8 mouse cellular contexts compared by ENCODE assay signal in genomic region chr7:141468522-141469211, GRCm38 (mm10). TPM values are rescaled to one million over a fixed set of nuclear protein-coding genes. Genes with fewer than 3 reads are reported as not detected.
A peak's percentile ranks its signal among the peaks of the same experiment; 100 is the strongest.
DNase-seq lines count a peak whose midpoint lies in the region; ATAC-seq and TF ChIP-seq lines count a peak whose summit lies in the region.

No protein-coding gene starts in this region.

- peaks cover 41% of the 10 kb centered on the region for H3K36me3 ChIP-seq in forebrain, embryonic 10.5 days (replicated peaks)
- H3K36me3 ChIP-seq in limb, embryonic 10.5 days = peaks cover 38% of the 10 kb centered on the region
- peaks cover 19% of the 10 kb centered on the region for H3K36me3 ChIP-seq in stomach, postnatal 0 days (ENCODE audit: control insufficient read depth, insufficient read depth, low read length)

- no peak for TF ChIP-seq EP300 in stomach, postnatal 0 days (optimal IDR thresholded peaks at IDR 0.05)

- no peak for TF ChIP-seq POLR2A in bone marrow macrophage, adult 2 months (IDR thresholded peaks at IDR 0.05; ENCODE audit: borderline replicate concordance, low read depth, low read length)

- peak overlapping the region; percentile 88 for H3K27ac ChIP-seq in bone marrow macrophage, adult 2 months (ENCODE audit: insufficient read depth, low read depth, low read length)
- peak overlapping the region; percentile 91 for H3K27ac ChIP-seq in forebrain, embryonic 10.5 days
- H3K27ac ChIP-seq in limb, embryonic 10.5 days = peak overlapping the region; percentile 92
- H3K27ac ChIP-seq in stomach, postnatal 0 days (replicated peaks) = peak overlapping the region; percentile 94

- H3K9ac ChIP-seq in stomach, postnatal 0 days (ENCODE audit: low read length) = peak overlapping the region; percentile 86

- peaks cover 62% of the 10 kb centered on the region for H3K4me1 ChIP-seq in bone marrow macrophage, adult 2 months (ENCODE audit: control insufficient read depth, insufficient read depth, low read length)
- H3K4me1 ChIP-seq in forebrain, embryonic 10.5 days = peaks cover 73% of the 10 kb centered on the region
- H3K4me1 ChIP-seq in limb, embryonic 10.5 days = peaks cover 69% of the 10 kb centered on the region
- peaks cover 18% of the 10 kb centered on the region for H3K4me1 ChIP-seq in stomach, postnatal 0 days (replicated peaks; ENCODE audit: control insufficient read depth, insufficient read depth)

- H3K4me2 ChIP-seq in stomach, postnatal 0 days (replicated peaks; ENCODE audit: low read depth) = peak overlapping the region; percentile 82

- H3K9me3 ChIP-seq in forebrain, embryonic 10.5 days = no peaks in the 10 kb centered on the region
- no peaks in the 10 kb centered on the region for H3K9me3 ChIP-seq in limb, embryonic 10.5 days (replicated peaks)
- H3K9me3 ChIP-seq in stomach, postnatal 0 days (ENCODE audit: control insufficient read depth, low read length) = no peaks in the 10 kb centered on the region

- 31% methylated on average over 8 of the region's 8 CpGs for WGBS in forebrain, embryonic 10.5 days
- 26% methylated on average over 8 of the region's 8 CpGs for WGBS in limb, embryonic 10.5 days
- WGBS in stomach, postnatal 0 days = 3% methylated on average over 8 of the region's 8 CpGs

- ATAC-seq in hematopoietic stem cell, adult 5-6 weeks (replicated peaks in 1 of 2; ENCODE audit: insufficient read depth in 1 of 2, low FRiP score in 2 of 2, low TSS enrichment in 1 of 2, low read depth in 1 of 2, poor library complexity in 2 of 2, severe bottlenecking in 2 of 2) = peak; percentile 58 to 75
- ATAC-seq in stomach, postnatal 0 days (ENCODE audit: low FRiP score, low TSS enrichment) = peak; percentile 57

- H3K27me3 ChIP-seq in forebrain, embryonic 10.5 days (ENCODE audit: poor library complexity, severe bottlenecking) = peaks cover 35% of the 10 kb centered on the region
- peaks cover 33% of the 10 kb centered on the region for H3K27me3 ChIP-seq in limb, embryonic 10.5 days (ENCODE audit: low read depth, poor library complexity, severe bottlenecking)
- 0 out of 2 replicates have a peak, but pooled peaks cover 2% of the 10 kb centered on the region for H3K27me3 ChIP-seq in stomach, postnatal 0 days (ENCODE audit: control insufficient read depth, insufficient read depth, low read length)

- TF ChIP-seq CTCF in bone marrow macrophage, adult 2 months (IDR thresholded peaks at IDR 0.05; ENCODE audit: low read depth, low read length) = no peak
- peak; percentile 73 for TF ChIP-seq CTCF in stomach, postnatal 0 days (IDR thresholded peaks at IDR 0.05; ENCODE audit: low read depth)

- peak overlapping the region; percentile 75 for H3K4me3 ChIP-seq in bone marrow macrophage, adult 2 months (ENCODE audit: insufficient read depth, low read length)
- peak overlapping the region; percentile 77 for H3K4me3 ChIP-seq in forebrain, embryonic 10.5 days
- peak overlapping the region; percentile 81 for H3K4me3 ChIP-seq in limb, embryonic 10.5 days
- peak overlapping the region; percentile 72 for H3K4me3 ChIP-seq in stomach, postnatal 0 days (ENCODE audit: low read depth, low read length)

- peak; percentile 62 to 67 for DNase-seq in right cerebral cortex, adult 2 months (ENCODE audit: low spot score in 2 of 2)
- no peak for DNase-seq in right cerebral cortex, postnatal 25 days
- DNase-seq in forebrain, embryonic 10.5 days (ENCODE audit: extremely low spot score, low spot score) = no peak
- DNase-seq in limb, embryonic 10.5 days (ENCODE audit: low spot score) = peak; percentile 57
- peak; percentile 76 for DNase-seq in mesoderm, embryonic 11.5 days (ENCODE audit: low read depth, low spot score)
- peak; percentile 65 for DNase-seq in stomach, postnatal 0 days (ENCODE audit: low spot score)

RNA-seq across cellular contexts. Expression of gene Cd151, which starts 1.5 kb away (rescaled TPM):
- 49.5 and 57.9 TPM in 2 replicates for polyA plus RNA-seq in bone marrow macrophage, adult 2 months (2012; ENCODE audit: insufficient read depth, insufficient read length, missing spikeins)
- 15.2 and 17.7 TPM in 2 replicates for polyA plus RNA-seq in forebrain, embryonic 10.5 days (2016; fragmentation: Nextera tagmentation; extraction: Ambion mirVana)
- total RNA-seq in hematopoietic stem cell, adult 5-6 weeks (2017) = 45.0 and 46.6 TPM in 2 replicates
- polyA plus RNA-seq in limb, embryonic 10.5 days (2016; fragmentation: Nextera tagmentation; extraction: Ambion mirVana) = 14.0 and 15.8 TPM in 2 replicates
- polyA plus RNA-seq in stomach, postnatal 0 days (2015; fragmentation: Nextera tagmentation; extraction: Ambion mirVana) = 22.6 and 27.5 TPM in 2 replicates

RNA-seq across cellular contexts. Expression of gene Polr2l, which starts 6.3 kb away (rescaled TPM):
- 4.8 and 5.0 TPM in 2 replicates for polyA plus RNA-seq in bone marrow macrophage, adult 2 months (2012; ENCODE audit: insufficient read depth, insufficient read length, missing spikeins)
- polyA plus RNA-seq in forebrain, embryonic 10.5 days (2016; fragmentation: Nextera tagmentation; extraction: Ambion mirVana) = 87.0 and 95.7 TPM in 2 replicates
- total RNA-seq in hematopoietic stem cell, adult 5-6 weeks (2017) = 26.8 and 30.0 TPM in 2 replicates
- 77.2 and 86.8 TPM in 2 replicates for polyA plus RNA-seq in limb, embryonic 10.5 days (2016; fragmentation: Nextera tagmentation; extraction: Ambion mirVana)
- polyA plus RNA-seq in stomach, postnatal 0 days (2015; fragmentation: Nextera tagmentation; extraction: Ambion mirVana) = 53.4 and 60.2 TPM in 2 replicates

RNA-seq across cellular contexts. Expression of gene Tspan4, which starts 6.4 kb away (rescaled TPM):
- polyA plus RNA-seq in bone marrow macrophage, adult 2 months (2012; ENCODE audit: insufficient read depth, insufficient read length, missing spikeins) = 99.8 and 102 TPM in 2 replicates
- 31.4 and 37.9 TPM in 2 replicates for polyA plus RNA-seq in forebrain, embryonic 10.5 days (2016; fragmentation: Nextera tagmentation; extraction: Ambion mirVana)
- total RNA-seq in hematopoietic stem cell, adult 5-6 weeks (2017) = 61.4 and 81.5 TPM in 2 replicates
- 25.0 and 36.9 TPM in 2 replicates for polyA plus RNA-seq in limb, embryonic 10.5 days (2016; fragmentation: Nextera tagmentation; extraction: Ambion mirVana)
- polyA plus RNA-seq in stomach, postnatal 0 days (2015; fragmentation: Nextera tagmentation; extraction: Ambion mirVana) = 56.9 and 58.7 TPM in 2 replicates

RNA-seq across cellular contexts. Expression of gene Cracr2b, which starts 7.8 kb away (rescaled TPM):
- polyA plus RNA-seq in bone marrow macrophage, adult 2 months (2012; ENCODE audit: insufficient read depth, insufficient read length, missing spikeins) = 66.8 and 69.6 TPM in 2 replicates
- 6.2 and 7.3 TPM in 2 replicates for polyA plus RNA-seq in forebrain, embryonic 10.5 days (2016; fragmentation: Nextera tagmentation; extraction: Ambion mirVana)
- 5.2 and 8.4 TPM in 2 replicates for total RNA-seq in hematopoietic stem cell, adult 5-6 weeks (2017)
- polyA plus RNA-seq in limb, embryonic 10.5 days (2016; fragmentation: Nextera tagmentation; extraction: Ambion mirVana) = 7.0 and 7.8 TPM in 2 replicates
- polyA plus RNA-seq in stomach, postnatal 0 days (2015; fragmentation: Nextera tagmentation; extraction: Ambion mirVana) = 20.8 and 23.5 TPM in 2 replicates

RNA-seq across cellular contexts. Expression of gene Pnpla2, which starts 13.7 kb away (rescaled TPM):
- polyA plus RNA-seq in bone marrow macrophage, adult 2 months (2012; ENCODE audit: insufficient read depth, insufficient read length, missing spikeins) = 92.9 and 94.0 TPM in 2 replicates
- polyA plus RNA-seq in forebrain, embryonic 10.5 days (2016; fragmentation: Nextera tagmentation; extraction: Ambion mirVana) = 15.9 and 18.2 TPM in 2 replicates
- 15.1 and 15.5 TPM in 2 replicates for total RNA-seq in hematopoietic stem cell, adult 5-6 weeks (2017)
- 11.6 and 12.4 TPM in 2 replicates for polyA plus RNA-seq in limb, embryonic 10.5 days (2016; fragmentation: Nextera tagmentation; extraction: Ambion mirVana)
- 82.1 and 88.0 TPM in 2 replicates for polyA plus RNA-seq in stomach, postnatal 0 days (2015; fragmentation: Nextera tagmentation; extraction: Ambion mirVana)

Comparison
In these comparisons a context has a peak if more than half of its experiments do, and no peak if none do; other contexts are left out.
1. DNase-seq: peak in right cerebral cortex, adult 2 months (2 of 2), limb, embryonic 10.5 days (single experiment), mesoderm, embryonic 11.5 days (single experiment) and stomach, postnatal 0 days (single experiment); none in right cerebral cortex, postnatal 25 days (single experiment) and forebrain, embryonic 10.5 days (single experiment).
2. Peak in every context shown above with its lines, with median percentiles within 50 percentile points of each other: H3K27ac ChIP-seq and H3K4me3 ChIP-seq.